Comparison of ENCODE assay signal across 16 mouse cellular contexts in the genomic region with DNA sequence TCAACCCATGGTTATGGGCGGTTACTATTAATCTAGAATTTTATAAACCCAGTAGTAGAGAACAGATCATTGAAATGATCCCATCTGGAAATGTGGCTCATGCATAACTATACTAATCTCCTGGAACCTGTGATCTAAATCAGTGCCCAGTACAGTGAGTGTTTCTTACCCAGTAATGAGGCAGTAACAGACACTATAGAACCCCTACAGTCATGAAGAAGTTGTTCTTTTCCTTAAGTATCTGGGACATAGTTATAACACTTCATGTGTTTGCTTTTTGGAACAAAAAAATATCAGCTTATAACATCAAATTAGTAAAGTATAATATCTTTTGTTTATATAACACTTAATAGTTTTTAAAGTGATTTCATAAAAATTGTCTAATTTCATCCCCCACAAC.
"Had no signal": no experiment of that assay in that cellular context is flagged by ENCODE, and none has a peak within 500 bp of the region (broad histone marks: within the 10 kb centered on the region; RNA-seq: fewer than 3 reads in every experiment).

No protein-coding gene starts in this region.

- DNase-seq: retina, postnatal 1 day; right cerebral cortex, adult 18-20 months; right cerebral cortex, postnatal 14 days; right cerebral cortex, postnatal 25 days; right cerebral cortex, postnatal 4 days; spleen, adult 18-20 months; thymus, adult 18-20 months; thymus, adult 2 months; thymus, postnatal 14 days; thymus, postnatal 25 days; thymus, postnatal 36 days; thymus, postnatal 4 days had no signal

- H3K4me2 ChIP-seq: neural tube, embryonic 13.5 days; neural tube, embryonic 15.5 days; stomach, embryonic 15.5 days had no signal

- H3K27me3 ChIP-seq: neural tube, embryonic 13.5 days; neural tube, embryonic 15.5 days; stomach, embryonic 15.5 days had no signal

- H3K36me3 ChIP-seq: neural tube, embryonic 15.5 days had no signal

- H3K9me3 ChIP-seq: neural tube, embryonic 13.5 days; neural tube, embryonic 15.5 days; stomach, embryonic 15.5 days had no signal

- H3K4me1 ChIP-seq: neural tube, embryonic 13.5 days; neural tube, embryonic 15.5 days; stomach, embryonic 15.5 days had no signal

- H3K9ac ChIP-seq: neural tube, embryonic 13.5 days; neural tube, embryonic 15.5 days; stomach, embryonic 15.5 days had no signal

- H3K27ac ChIP-seq: neural tube, embryonic 13.5 days; neural tube, embryonic 15.5 days; stomach, embryonic 15.5 days; stomach, postnatal 0 days had no signal

- H3K4me3 ChIP-seq: neural tube, embryonic 13.5 days; neural tube, embryonic 15.5 days; stomach, embryonic 15.5 days had no signal
